Mouse (Mus musculus) heart, postnatal 0 days (tissue): ENCODE measurements around the gene Phyh. TPM values are rescaled to one million over a fixed set of nuclear protein-coding genes. Genes with fewer than 3 reads are reported as not detected.

Experiments
- ATAC-seq: fragments of 200-750 bp; cut with Nextera tagmentation; 2 replicates; pipeline ENCODE4 v1.8.0; 2017; ENCODE audit warnings: low read depth, moderate number of reproducible peaks, moderate library complexity; ENCODE audit not compliant: insufficient read depth
- DNase-seq: peaks from one replicate; pipeline ENCODE4 v3.0.0-alpha.2; 2016; ENCODE audit warnings: low spot score
- H3K27ac ChIP-seq: fragments of 300-500 bp; sonication (generic); 2 replicates; pipeline ENCODE4 v1.5.1; 2014; ENCODE audit warnings: low read depth, mild to moderate bottlenecking
- H3K27me3 ChIP-seq: fragments of 300-500 bp; sonication (generic); 2 replicates; pipeline ENCODE4 v1.6.1; 2014; ENCODE audit warnings: low read length, mixed read lengths; ENCODE audit not compliant: control insufficient read depth, insufficient read depth
- H3K36me3 ChIP-seq: fragments of 300-500 bp; sonication (generic); replicated peaks from 2 replicates; pipeline ENCODE4 v1.6.1; 2014; ENCODE audit warnings: low read length, mixed read lengths; ENCODE audit not compliant: control insufficient read depth, insufficient read depth
- H3K4me1 ChIP-seq: fragments of 300-500 bp; sonication (generic); 2 replicates; pipeline ENCODE4 v1.6.1; 2014; ENCODE audit warnings: antibody characterized with exemption; ENCODE audit not compliant: control insufficient read depth, insufficient read depth
- H3K4me2 ChIP-seq: fragments of 300-500 bp; sonication (generic); 2 replicates; pipeline ENCODE4 v1.6.1; 2014; ENCODE audit warnings: low read depth, mild to moderate bottlenecking, low read length, moderate library complexity
- H3K4me3 ChIP-seq: fragments of 300-500 bp; sonication (generic); 2 replicates; pipeline ENCODE4 v1.5.1; 2014; ENCODE audit warnings: low read depth, low read length
- H3K9ac ChIP-seq: fragments of 300-500 bp; sonication (generic); replicated peaks from 2 replicates; pipeline ENCODE4 v1.6.1; 2014; ENCODE audit warnings: low read depth, low read length, mixed read lengths
- H3K9me3 ChIP-seq: fragments of 300-500 bp; sonication (generic); replicated peaks from 2 replicates; pipeline ENCODE4 v1.6.1; 2016; ENCODE audit warnings: low read length; ENCODE audit not compliant: control insufficient read depth
- CTCF ChIP-seq: IDR thresholded peaks from 2 replicates; pipeline ENCODE4 v1.5.1; 2016; ENCODE audit warnings: antibody characterized with exemption, control low read depth, low read depth
- EP300 ChIP-seq: IDR thresholded peaks from 2 replicates; pipeline ENCODE4 v1.6.1; 2016; ENCODE audit warnings: antibody characterized with exemption, low read depth
- WGBS: fragments of 180-500 bp; shearing (Covaris S2); extraction: QIAGEN DNeasy Blood & Tissue Kit; methylation state at CpG from one replicate; pipeline ENCODE4 v1.1.7; 2014; 5-methylcytosine and 5-hydroxymethylcytosine counted together
- polyA plus RNA-seq: library from polyadenylated mRNA; unstranded; fragments of >200 nt; fragmentation: Nextera tagmentation; extraction: Ambion mirVana; gene quantifications from 2 replicates; pipeline ENCODE4 v1.2.1, GENCODE M21; 2015
- total RNA-seq: library from RNA; depleted of rRNA; stranded (reverse); fragments of >200 nt; gene quantifications from 2 replicates; pipeline ENCODE4 v1.2.3, GENCODE M21; 2014; ENCODE audit warnings: low replicate concordance

The Phyh gene
- total and polyA plus RNA-seq, 2 experiments from 2014 or later: 257 to 443 TPM

DNA sequence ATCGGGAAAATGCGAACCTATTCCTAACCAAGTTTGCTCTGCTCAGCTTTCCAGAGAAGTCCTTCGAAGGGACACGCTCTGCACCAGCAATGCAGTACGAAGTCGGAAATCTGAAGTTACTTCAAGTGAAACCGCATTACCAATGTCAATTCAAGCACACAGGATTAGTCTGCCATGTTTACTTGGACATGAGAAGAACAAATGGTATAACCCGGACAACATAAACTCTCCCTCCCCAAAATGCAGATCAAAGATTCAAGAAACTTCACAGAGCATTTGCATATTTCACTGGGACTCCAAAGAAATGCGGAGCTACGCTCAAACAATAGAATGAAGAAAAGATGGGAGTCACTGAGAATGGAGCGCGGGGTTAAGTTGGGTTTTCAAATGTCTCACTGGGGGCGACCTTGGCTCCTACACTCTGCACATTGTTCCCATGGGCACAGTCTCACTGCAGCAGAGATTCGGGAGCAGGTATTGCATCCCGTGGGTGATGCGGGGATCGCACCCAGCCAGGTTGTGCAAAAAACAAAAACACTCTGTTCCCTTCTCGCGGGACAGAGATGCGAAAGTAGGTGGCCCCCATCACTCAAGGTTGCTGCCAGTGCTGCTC lies 38.0 kb upstream of the Phyh start:
- Histone ChIP-seq H3K4me3 (peak overlapping the region; percentile 97), H3K36me3 (peaks cover 2% of the 10 kb centered on the region; the same call in 1 of the 2 replicates), H3K9me3 (no peaks in the 10 kb centered on the region), H3K4me2 (peak overlapping the region; percentile 85), H3K9ac (peak overlapping the region; percentile 99), H3K27me3 (no peaks in the 10 kb centered on the region), H3K27ac (peak overlapping the region; percentile 100), H3K4me1 (peaks cover 11% of the 10 kb centered on the region; the same call in 1 of the 2 replicates)
- peak; percentile 3; the same call in 1 of the 2 replicates for ATAC-seq
- DNase-seq: peak; percentile 21
- TF ChIP-seq EP300 (no peak), CTCF (no peak)
- 3% methylated on average over 20 of the region's 20 CpGs for WGBS

DNA sequence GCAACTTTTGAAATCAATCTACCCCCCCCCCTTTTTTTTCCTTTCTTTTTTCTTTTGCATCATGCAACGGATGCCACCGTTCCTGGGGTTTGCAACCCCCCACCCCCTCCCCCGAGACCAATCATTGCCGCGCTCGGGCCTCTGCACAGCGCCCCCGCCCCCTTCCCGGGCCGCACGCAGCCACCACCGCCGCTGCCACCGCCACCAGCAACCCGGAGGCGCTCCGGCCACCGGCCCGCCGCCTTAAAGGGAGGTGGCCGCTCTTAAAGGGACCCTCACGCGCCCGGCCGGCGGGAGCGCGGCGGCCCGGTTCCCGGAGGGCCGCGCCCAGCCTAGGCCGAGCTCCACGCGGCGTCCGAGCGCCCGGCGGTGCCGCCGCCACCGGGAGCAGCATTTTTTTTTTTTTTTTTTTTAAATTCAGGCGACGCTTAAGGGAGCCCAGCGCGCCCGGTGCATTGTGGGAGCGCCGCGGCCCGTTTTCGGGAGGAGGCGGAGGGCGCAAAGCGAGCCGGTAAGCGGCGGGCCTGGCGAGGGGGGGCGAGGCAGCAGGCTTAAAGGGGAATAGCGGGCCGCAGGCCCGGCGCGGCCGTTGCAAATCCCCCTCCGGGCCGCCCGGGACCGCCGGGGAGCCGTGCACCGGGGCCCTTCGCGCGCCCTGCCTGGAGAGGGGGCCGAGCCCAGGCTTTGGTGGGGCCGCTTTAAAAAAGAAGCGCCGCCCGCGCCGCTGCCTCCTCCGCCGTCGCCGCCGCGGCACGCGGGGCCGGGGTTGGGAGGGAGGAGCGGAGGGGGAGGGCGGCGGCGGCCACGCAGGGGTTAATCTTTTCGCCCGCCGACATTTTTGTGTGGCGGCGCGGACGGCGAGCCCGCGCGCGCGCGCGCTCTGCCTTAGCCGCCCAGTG lies 37.2 kb upstream of the Phyh start, which contains the start of gene Sephs1:
Gene Sephs1, plus strand, starts transcription at position 215 of the 899 bp plus-strand sequence.
- under 1% methylated on average over 69 of the region's 115 CpGs for WGBS

DNA sequence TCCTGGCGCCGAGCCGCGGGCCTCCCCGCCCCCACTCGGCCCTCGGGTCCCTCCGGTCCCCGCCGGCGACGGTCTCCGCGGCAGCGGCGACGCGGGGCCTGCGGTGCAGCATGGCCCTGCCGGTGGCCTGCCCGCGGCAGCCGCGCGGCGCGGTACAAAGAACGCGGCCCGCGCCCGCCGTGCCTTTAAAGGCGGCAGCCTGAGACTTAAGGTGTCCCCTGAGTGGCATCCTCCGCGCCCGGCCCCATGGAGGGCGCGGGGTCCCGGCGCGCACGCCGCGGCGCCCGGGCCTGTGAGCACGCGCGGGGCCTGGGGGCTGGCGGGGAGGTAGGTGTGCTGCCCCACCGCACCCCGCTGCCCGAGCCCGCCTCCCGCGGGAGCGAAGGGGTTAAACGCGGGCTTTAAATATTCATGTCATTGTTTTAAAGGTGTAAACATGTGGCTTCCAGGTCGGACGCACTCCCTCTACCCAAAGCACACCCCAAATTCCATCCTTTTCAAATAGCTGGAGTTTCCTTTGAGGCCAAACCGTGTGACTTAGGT lies 36.5 kb upstream of the Phyh start:
- DNase-seq (peak; percentile 36), ATAC-seq (peak; percentile 51)
- TF ChIP-seq EP300 (no peak), CTCF (no peak)
- Histone ChIP-seq H3K4me3 (peak overlapping the region; percentile 97), H3K4me2 (peak overlapping the region; percentile 85), H3K9ac (peak overlapping the region; percentile 99), H3K9me3 (no peaks in the 10 kb centered on the region), H3K27me3 (no peaks in the 10 kb centered on the region), H3K36me3 (peaks cover 17% of the 10 kb centered on the region), H3K27ac (peak overlapping the region; percentile 100), H3K4me1 (peaks cover 11% of the 10 kb centered on the region; the same call in 1 of the 2 replicates)
- WGBS: 1% methylated on average over 56 of the region's 63 CpGs

More for the DNA sequence above, 37.2 kb upstream of the Phyh start, which contains the start of gene Sephs1:
- Histone ChIP-seq H3K27me3 (no peaks in the 10 kb centered on the region), H3K36me3 (peaks cover 9% of the 10 kb centered on the region; the same call in 1 of the 2 replicates), H3K4me3 (peak within 1 kb of the TSS; percentile 97), H3K9ac (peak within 1 kb of the TSS; percentile 99), H3K27ac (peak within 1 kb of the TSS; percentile 100), H3K4me2 (peak within 1 kb of the TSS; percentile 85), H3K4me1 (peaks cover 11% of the 10 kb centered on the region; the same call in 1 of the 2 replicates), H3K9me3 (no peaks in the 10 kb centered on the region)
- peak; percentile 89 for ATAC-seq
- DNase-seq: peak; percentile 85
- TF ChIP-seq EP300: no peak
- TF ChIP-seq CTCF: no peak

DNA sequence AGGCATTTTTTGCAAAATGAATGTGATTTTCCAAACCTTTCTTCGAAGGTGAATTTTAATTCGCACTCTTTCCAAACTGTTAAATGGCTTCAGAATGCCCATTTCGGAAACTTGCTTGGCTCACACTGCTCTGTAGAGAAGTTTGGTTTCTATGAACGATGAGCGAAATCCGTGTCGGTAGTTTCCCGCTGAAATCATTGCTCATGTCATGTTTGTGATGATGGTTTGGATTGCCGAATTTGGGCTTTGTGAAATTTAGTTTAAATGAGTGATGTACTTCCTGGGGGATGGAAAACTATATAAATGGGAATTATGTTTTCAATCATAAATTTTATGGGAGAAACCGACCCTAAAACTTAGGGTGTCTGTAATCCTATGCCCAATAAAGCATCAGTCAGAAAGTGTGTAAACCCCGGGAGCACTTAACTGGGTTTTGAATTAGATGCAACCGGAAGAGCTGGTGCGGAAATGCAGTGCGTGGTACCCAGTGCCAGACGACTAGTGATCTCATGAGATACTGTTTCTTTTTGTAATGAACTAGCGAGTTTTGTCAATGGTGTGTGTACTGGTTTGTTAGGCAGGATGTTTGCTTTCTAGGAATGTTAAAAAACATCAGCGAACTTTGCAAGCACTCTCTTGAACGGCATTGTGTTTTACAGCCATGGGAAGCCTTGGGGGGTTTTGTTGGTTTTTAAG lies 35.7 kb upstream of the Phyh start:
- Histone ChIP-seq H3K27ac (peak overlapping the region; percentile 100), H3K9me3 (no peaks in the 10 kb centered on the region), H3K27me3 (no peaks in the 10 kb centered on the region), H3K4me3 (peak overlapping the region; percentile 97), H3K4me1 (peaks cover 11% of the 10 kb centered on the region; the same call in 1 of the 2 replicates), H3K36me3 (peaks cover 24% of the 10 kb centered on the region), H3K4me2 (peak overlapping the region; percentile 85), H3K9ac (peak overlapping the region; percentile 99)
- TF ChIP-seq EP300 (no peak), CTCF (no peak)
- 3% methylated on average over 18 of the region's 18 CpGs for WGBS
- DNase-seq (no peak), ATAC-seq (no peak)

DNA sequence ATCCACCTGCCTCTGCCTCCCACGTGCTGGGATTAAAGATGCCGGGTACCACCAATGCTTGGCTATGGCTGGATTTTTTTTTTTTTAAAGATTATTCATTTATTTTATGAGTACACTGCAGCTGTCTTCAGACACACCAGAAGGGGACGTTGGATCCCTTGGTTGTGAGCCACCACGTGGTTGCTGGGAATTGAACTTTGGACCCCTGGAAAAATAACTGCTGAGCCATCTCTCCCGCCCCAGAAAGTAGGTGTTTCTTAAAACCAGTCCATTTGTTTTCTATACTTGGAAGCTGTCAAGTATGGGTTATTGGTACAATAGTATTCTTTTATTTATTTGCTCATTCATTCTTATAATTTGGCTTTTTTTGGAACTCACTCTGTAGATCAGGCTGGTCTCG lies 31.9 kb upstream of the Phyh start:
- TF ChIP-seq EP300 (no peak), CTCF (no peak)
- Histone ChIP-seq H3K4me3 (no peak overlapping the region), H3K27me3 (no peaks in the 10 kb centered on the region), H3K9ac (no peak overlapping the region), H3K4me2 (no peak overlapping the region), H3K36me3 (peaks cover 58% of the 10 kb centered on the region), H3K9me3 (no peaks in the 10 kb centered on the region), H3K27ac (no peak overlapping the region), H3K4me1 (peaks cover 11% of the 10 kb centered on the region; the same call in 1 of the 2 replicates)
- ATAC-seq (no peak), DNase-seq (no peak)
- 90% methylated on average over 6 of the region's 6 CpGs for WGBS
